Mouse (Mus musculus) heart, embryonic 15.5 days (tissue): ENCODE data around the gene Osbpl3. TPM values are rescaled to one million over a fixed set of nuclear protein-coding genes. Genes with fewer than 3 reads are reported as not detected.

Experiments
- ATAC-seq: fragments of 200-750 bp; cut with Nextera tagmentation; replicated peaks from 2 replicates; pipeline ENCODE4 v1.8.0; 2017; ENCODE audit warnings: low read depth, moderate TSS enrichment; ENCODE audit not compliant: insufficient number of reproducible peaks, insufficient read depth, low FRiP score
- H3K27ac ChIP-seq: fragments of 300-500 bp; sonication (generic); 2 replicates; pipeline ENCODE4 v1.5.1; 2015; ENCODE audit warnings: mild to moderate bottlenecking, inconsistent platforms
- H3K27me3 ChIP-seq: fragments of 300-500 bp; sonication (generic); 2 replicates; pipeline ENCODE4 v1.6.1; 2015; ENCODE audit warnings: inconsistent platforms
- H3K36me3 ChIP-seq: fragments of 300-500 bp; sonication (generic); 2 replicates; pipeline ENCODE4 v1.6.1; 2015; ENCODE audit warnings: mild to moderate bottlenecking, inconsistent platforms
- H3K4me1 ChIP-seq: fragments of 300-500 bp; sonication (generic); replicated peaks from 2 replicates; pipeline ENCODE4 v1.6.1; 2015; ENCODE audit warnings: inconsistent platforms
- H3K4me2 ChIP-seq: fragments of 300-500 bp; sonication (generic); 2 replicates; pipeline ENCODE4 v1.6.1; 2015; ENCODE audit warnings: inconsistent platforms, mild to moderate bottlenecking, moderate library complexity
- H3K4me3 ChIP-seq: fragments of 300-500 bp; sonication (generic); 2 replicates; pipeline ENCODE4 v1.5.1; 2015; ENCODE audit warnings: mild to moderate bottlenecking, inconsistent platforms
- H3K9ac ChIP-seq: fragments of 300-500 bp; sonication (generic); 2 replicates; pipeline ENCODE4 v1.6.1; 2015; ENCODE audit warnings: mild to moderate bottlenecking, inconsistent platforms
- H3K9me3 ChIP-seq: fragments of 300-500 bp; sonication (generic); replicated peaks from 2 replicates; pipeline ENCODE4 v1.6.1; 2016; ENCODE audit warnings: inconsistent platforms
- WGBS: fragments of 180-500 bp; shearing (Covaris S2); methylation state at CpG from one replicate; pipeline ENCODE4 v1.1.7; 2015; ENCODE audit warnings: mixed read lengths; 5-methylcytosine and 5-hydroxymethylcytosine counted together
- polyA plus RNA-seq: library from polyadenylated mRNA; unstranded; fragments of >200 nt; fragmentation: Nextera tagmentation; extraction: Ambion mirVana; gene quantifications from 2 replicates; pipeline ENCODE4 v1.2.1, GENCODE M21; 2015

Gene Osbpl3
- polyA plus RNA-seq, 1 experiment from 2014 or later = 15.8 TPM

GRCm38 (mm10) chr6:50382711-50383110 lies 73.3 kb downstream of the Osbpl3 start:
- no peak overlapping the region for H3K4me3 ChIP-seq
- H3K4me2 ChIP-seq = no peak overlapping the region
- H3K9ac ChIP-seq = no peak overlapping the region
- peaks cover 39% of the 10 kb centered on the region for H3K4me1 ChIP-seq
- H3K36me3 ChIP-seq = no peaks in the 10 kb centered on the region
- ATAC-seq = no peak
- WGBS = 76% methylated on average over 7 of the region's 7 CpGs
- H3K27ac ChIP-seq = peak overlapping the region; percentile 26; the same call in 1 of the 2 replicates
- no peaks in the 10 kb centered on the region for H3K9me3 ChIP-seq
- no peaks in the 10 kb centered on the region for H3K27me3 ChIP-seq

DNA sequence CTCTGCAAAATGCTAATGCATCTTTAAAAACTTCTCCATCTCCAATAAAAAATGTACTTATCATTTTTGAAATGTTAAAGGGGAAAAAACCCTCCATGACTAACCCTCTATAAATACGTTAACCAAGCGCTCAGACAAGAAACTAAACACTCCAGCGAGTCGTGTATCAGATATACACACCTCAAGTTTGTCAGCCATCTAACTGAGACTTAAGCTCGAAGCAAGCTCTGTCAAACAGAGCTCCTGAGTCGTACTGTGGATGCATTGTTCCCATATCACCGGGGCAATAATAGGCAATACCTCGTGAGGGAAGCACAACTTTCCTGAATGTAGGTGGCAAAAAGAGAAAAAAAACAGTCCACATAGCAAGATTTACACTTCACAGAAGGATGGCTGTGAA lies 73.8 kb downstream of the Osbpl3 start:
- Histone ChIP-seq H3K9me3 (no peaks in the 10 kb centered on the region), H3K9ac (0 out of 2 replicates have a peak overlapping the region, but pooled peaks have one; percentile 11), H3K4me1 (peaks cover 42% of the 10 kb centered on the region), H3K36me3 (no peaks in the 10 kb centered on the region), H3K4me3 (no peak overlapping the region), H3K27me3 (no peaks in the 10 kb centered on the region), H3K4me2 (peak overlapping the region; percentile 54), H3K27ac (peak overlapping the region; percentile 26)
- 45% methylated on average over 8 of the region's 8 CpGs for WGBS
- no peak for ATAC-seq

- Histone ChIP-seq H3K27ac (peak overlapping the region; percentile 26), H3K9me3 (no peaks in the 10 kb centered on the region), H3K27me3 (no peaks in the 10 kb centered on the region), H3K4me2 (peak overlapping the region; percentile 54), H3K4me3 (peak overlapping the region; percentile 12), H3K9ac (0 out of 2 replicates have a peak overlapping the region, but pooled peaks have one; percentile 11), H3K4me1 (peaks cover 42% of the 10 kb centered on the region), H3K36me3 (no peaks in the 10 kb centered on the region)
- no peak for ATAC-seq
- WGBS = 26% methylated on average over 11 of the region's 11 CpGs
Observed at GRCm38 (mm10) chr6:50381504-50382091, 74.4 kb downstream of the Osbpl3 start.

DNA sequence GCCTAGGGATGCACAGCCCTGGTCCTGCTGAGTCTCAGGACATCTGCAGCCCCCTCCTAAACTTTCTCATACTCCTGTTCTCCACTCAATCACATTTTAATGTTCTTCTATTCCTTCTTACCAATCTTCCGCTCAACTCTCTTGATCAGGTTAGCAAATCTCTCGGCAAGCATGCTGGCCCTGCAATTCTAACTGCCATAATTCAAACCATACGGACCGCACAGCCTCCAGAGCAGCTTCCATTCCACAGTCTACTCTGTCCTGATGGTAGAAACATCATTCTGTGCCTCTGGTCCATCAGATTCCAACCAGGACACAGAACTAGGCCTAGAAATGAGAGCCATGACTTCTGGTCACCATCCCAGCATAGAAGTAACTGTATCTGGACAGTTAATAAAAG lies 76.3 kb downstream of the Osbpl3 start:
- Histone ChIP-seq H3K9ac (no peak overlapping the region), H3K4me2 (no peak overlapping the region), H3K4me1 (peaks cover 42% of the 10 kb centered on the region), H3K36me3 (no peaks in the 10 kb centered on the region), H3K9me3 (no peaks in the 10 kb centered on the region), H3K27ac (peak overlapping the region; percentile 4; the same call in 1 of the 2 replicates), H3K4me3 (no peak overlapping the region), H3K27me3 (no peaks in the 10 kb centered on the region)
- no peak for ATAC-seq
- WGBS = 88% methylated on average over 4 of the region's 4 CpGs

- peak overlapping the region; percentile 4 for H3K27ac ChIP-seq
- no peaks in the 10 kb centered on the region for H3K36me3 ChIP-seq
- H3K9ac ChIP-seq = no peak overlapping the region
- no peaks in the 10 kb centered on the region for H3K9me3 ChIP-seq
- no peak overlapping the region for H3K4me3 ChIP-seq
- no peak overlapping the region for H3K4me2 ChIP-seq
- 53% methylated on average over 5 of the region's 5 CpGs for WGBS
- H3K27me3 ChIP-seq = no peaks in the 10 kb centered on the region
- peaks cover 42% of the 10 kb centered on the region for H3K4me1 ChIP-seq
- ATAC-seq = no peak
Observed at GRCm38 (mm10) chr6:50379136-50379535, 76.9 kb downstream of the Osbpl3 start.

DNA sequence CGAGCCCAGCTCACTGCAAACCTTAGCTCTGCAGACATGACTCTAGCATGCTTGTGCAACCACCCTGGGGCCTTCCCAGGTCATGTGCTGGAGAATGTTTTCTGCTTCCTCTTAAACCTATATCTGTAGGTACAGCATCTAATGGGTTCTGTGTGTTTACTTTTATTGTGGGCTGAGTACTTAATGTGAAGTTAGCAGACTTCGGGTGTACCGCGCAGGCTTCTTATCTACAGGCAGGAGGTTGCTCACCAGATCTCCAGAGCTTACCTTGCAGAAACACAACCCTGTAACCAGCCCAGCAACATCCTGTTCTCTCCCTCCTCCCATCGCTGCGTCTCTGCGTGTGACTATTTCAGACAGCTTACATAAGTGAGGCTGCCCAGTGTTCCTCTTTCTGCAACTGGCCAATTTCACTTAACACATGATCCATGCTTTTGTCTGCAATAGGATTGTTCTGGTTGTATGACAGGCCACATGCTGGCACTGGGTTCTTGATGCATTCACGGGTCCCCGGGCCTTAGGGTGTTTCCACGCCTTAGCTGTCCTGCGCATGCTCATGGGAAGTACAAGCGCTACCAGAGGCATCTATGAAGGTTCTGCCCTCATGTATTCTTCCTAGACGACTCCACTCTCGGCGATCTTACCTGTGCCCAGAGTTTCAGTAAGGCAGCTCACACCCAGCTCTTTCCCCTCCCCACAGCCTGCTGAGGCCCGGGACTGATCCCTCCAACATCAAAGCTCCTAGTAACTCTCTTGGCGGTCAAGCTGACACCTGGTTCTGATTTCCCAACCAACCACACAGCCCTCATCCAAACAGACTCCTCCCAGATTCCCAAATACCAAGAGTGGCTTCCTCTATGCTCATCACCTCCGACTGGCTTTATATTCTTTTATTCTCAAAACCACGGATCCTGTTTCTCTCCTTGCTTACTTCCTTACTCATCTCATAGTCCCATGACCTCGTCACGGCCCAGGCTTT lies 78.0 kb downstream of the Osbpl3 start:
- H3K9ac ChIP-seq = no peak overlapping the region
- no peaks in the 10 kb centered on the region for H3K9me3 ChIP-seq
- H3K4me2 ChIP-seq = no peak overlapping the region
- ATAC-seq = no peak
- no peak overlapping the region for H3K4me3 ChIP-seq
- WGBS = 62% methylated on average over 21 of the region's 21 CpGs
- no peaks in the 10 kb centered on the region for H3K27me3 ChIP-seq
- H3K27ac ChIP-seq = peak overlapping the region; percentile 28; the same call in 1 of the 2 replicates
- no peaks in the 10 kb centered on the region for H3K36me3 ChIP-seq
- H3K4me1 ChIP-seq = peaks cover 45% of the 10 kb centered on the region

- Histone ChIP-seq H3K9me3 (no peaks in the 10 kb centered on the region), H3K4me1 (peaks cover 35% of the 10 kb centered on the region), H3K9ac (no peak overlapping the region), H3K4me3 (no peak overlapping the region), H3K27me3 (no peaks in the 10 kb centered on the region), H3K27ac (no peak overlapping the region), H3K4me2 (no peak overlapping the region), H3K36me3 (no peaks in the 10 kb centered on the region)
- whole genome bisulfite sequencing = 95% methylated on average over 1 of the region's 1 CpGs
- ATAC-seq = no peak
Observed at GRCm38 (mm10) chr6:50376684-50377083, 79.3 kb downstream of the Osbpl3 start.

- Histone ChIP-seq H3K27ac (no peak overlapping the region), H3K36me3 (peaks cover 6% of the 10 kb centered on the region; the same call in 1 of the 2 replicates), H3K9ac (no peak overlapping the region), H3K4me2 (no peak overlapping the region), H3K4me3 (no peak overlapping the region), H3K4me1 (peaks cover 11% of the 10 kb centered on the region), H3K9me3 (no peaks in the 10 kb centered on the region), H3K27me3 (no peaks in the 10 kb centered on the region)
- WGBS = 63% methylated on average over 5 of the region's 5 CpGs
- ATAC-seq = no peak
Observed at GRCm38 (mm10) chr6:50372516-50373424, 83.2 kb downstream of the Osbpl3 start.

GRCm38 (mm10) chr6:50371501-50372086 lies 84.4 kb downstream of the Osbpl3 start:
- Histone ChIP-seq H3K4me1 (peaks cover 16% of the 10 kb centered on the region), H3K36me3 (peaks cover 6% of the 10 kb centered on the region; the same call in 1 of the 2 replicates), H3K4me3 (no peak overlapping the region), H3K9ac (no peak overlapping the region), H3K27me3 (no peaks in the 10 kb centered on the region), H3K9me3 (no peaks in the 10 kb centered on the region), H3K27ac (no peak overlapping the region), H3K4me2 (no peak overlapping the region)
- ATAC-seq = no peak
- 80% methylated on average over 8 of the region's 8 CpGs for WGBS

- H3K9me3 ChIP-seq = no peaks in the 10 kb centered on the region
- WGBS = 89% methylated on average over 8 of the region's 8 CpGs
- H3K36me3 ChIP-seq = peaks cover 6% of the 10 kb centered on the region; the same call in 1 of the 2 replicates
- H3K4me2 ChIP-seq = no peak overlapping the region
- peaks cover 27% of the 10 kb centered on the region for H3K4me1 ChIP-seq
- no peak overlapping the region for H3K4me3 ChIP-seq
- no peak for ATAC-seq
- no peak overlapping the region for H3K9ac ChIP-seq
- H3K27me3 ChIP-seq = no peaks in the 10 kb centered on the region
- no peak overlapping the region for H3K27ac ChIP-seq
Observed at GRCm38 (mm10) chr6:50368502-50369292, 87.3 kb downstream of the Osbpl3 start.
